ENCODE assay signal across 16 mouse cellular contexts in the genomic region with DNA sequence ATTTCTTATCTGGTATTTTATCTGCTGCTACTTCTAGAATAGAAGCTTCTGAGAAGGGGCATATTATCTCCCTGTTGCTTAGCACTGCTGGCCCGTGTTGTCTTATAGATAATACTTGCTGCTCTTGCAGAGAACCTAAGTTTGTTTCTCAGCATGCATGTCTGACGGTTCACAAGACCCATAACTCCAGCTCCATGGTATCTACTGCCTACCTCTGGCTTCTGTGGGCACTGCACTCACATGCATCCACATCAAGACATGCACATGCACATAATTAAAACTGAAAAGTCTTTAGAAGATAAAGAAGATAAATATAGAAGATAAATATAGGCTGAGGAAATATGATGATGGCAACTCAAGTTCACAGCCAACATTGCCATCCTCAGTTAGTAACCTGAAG.
"Had no signal": no experiment of that assay in that cellular context is flagged by ENCODE, and none has a peak within 500 bp of the region (broad histone marks: within the 10 kb centered on the region; RNA-seq: fewer than 3 reads in every experiment).

No protein-coding gene starts in this region.

- H3K36me3 ChIP-seq: limb, embryonic 12.5 days; limb, embryonic 15.5 days; lung, embryonic 15.5 days; midbrain, embryonic 12.5 days had no signal

- H3K27ac ChIP-seq: kidney, postnatal 0 days; limb, embryonic 12.5 days; limb, embryonic 15.5 days; liver, embryonic 14.5 days; lung, embryonic 15.5 days; midbrain, embryonic 12.5 days had no signal

- H3K9ac ChIP-seq: limb, embryonic 12.5 days; limb, embryonic 15.5 days; liver, embryonic 14.5 days; lung, embryonic 15.5 days; midbrain, embryonic 12.5 days had no signal

- H3K4me3 ChIP-seq: limb, embryonic 12.5 days; limb, embryonic 15.5 days; lung, embryonic 15.5 days; megakaryocyte, embryonic 14.5 days; midbrain, embryonic 12.5 days had no signal

- ATAC-seq: midbrain, embryonic 16.5 days had no signal

- DNase-seq: kidney, adult 2 months; kidney, postnatal 25 days; left cerebral cortex, postnatal 4 days; lung, adult 18-20 months; lung, postnatal 10 days; lung, postnatal 36 days; thymus, adult 18-20 months; thymus, postnatal 4 days had no signal

- H3K4me2 ChIP-seq: limb, embryonic 12.5 days; limb, embryonic 15.5 days; lung, embryonic 15.5 days; midbrain, embryonic 12.5 days had no signal

- H3K9me3 ChIP-seq: limb, embryonic 12.5 days; limb, embryonic 15.5 days; midbrain, embryonic 12.5 days had no signal

- H3K4me1 ChIP-seq: limb, embryonic 12.5 days; limb, embryonic 15.5 days; lung, embryonic 15.5 days; megakaryocyte, embryonic 14.5 days; midbrain, embryonic 12.5 days had no signal

- H3K27me3 ChIP-seq: limb, embryonic 12.5 days; limb, embryonic 15.5 days; lung, embryonic 15.5 days; megakaryocyte, embryonic 14.5 days; midbrain, embryonic 12.5 days had no signal
